Mouse (Mus musculus) forebrain, embryonic 12.5 days (tissue): ENCODE results near the gene Shisa9. TPM values are rescaled to one million over a fixed set of nuclear protein-coding genes. Genes with fewer than 3 reads are reported as not detected.
"Not testable (repeated sequence)": the region's sequence is repeated elsewhere in the genome, so short reads cannot be mapped to it uniquely, and the experiment has no call there.

ENCODE experiments used
- ATAC-seq: fragments of 200-750 bp; cut with Nextera tagmentation; 2 replicates; pipeline ENCODE4 v1.8.0; 2017; ENCODE audit warnings: moderate TSS enrichment; ENCODE audit not compliant: low FRiP score
- H3K27ac ChIP-seq: fragments of 300-500 bp; sonication (generic); 2 replicates; pipeline ENCODE4 v1.5.1; 2016; ENCODE audit warnings: mild to moderate bottlenecking
- H3K27me3 ChIP-seq: fragments of 300-500 bp; sonication (generic); 2 replicates; pipeline ENCODE4 v1.6.1; 2016; ENCODE audit warnings: mild to moderate bottlenecking
- H3K36me3 ChIP-seq: fragments of 300-500 bp; sonication (generic); replicated peaks from 2 replicates; pipeline ENCODE4 v1.6.1; 2016; ENCODE audit warnings: mild to moderate bottlenecking
- H3K4me1 ChIP-seq: fragments of 300-500 bp; sonication (generic); 2 replicates; pipeline ENCODE4 v1.6.1; 2016
- H3K4me2 ChIP-seq: fragments of 300-500 bp; sonication (generic); 2 replicates; pipeline ENCODE4 v1.6.1; 2016; ENCODE audit warnings: mild to moderate bottlenecking, moderate library complexity
- H3K4me3 ChIP-seq: fragments of 300-500 bp; sonication (generic); replicated peaks from 2 replicates; pipeline ENCODE4 v1.5.1; 2016; ENCODE audit warnings: mild to moderate bottlenecking
- H3K9ac ChIP-seq: fragments of 300-500 bp; sonication (generic); 2 replicates; pipeline ENCODE4 v1.6.1; 2016; ENCODE audit warnings: mild to moderate bottlenecking
- H3K9me3 ChIP-seq: fragments of 300-500 bp; sonication (generic); 2 replicates; pipeline ENCODE4 v1.6.1; 2016
- WGBS: fragments of 180-500 bp; shearing (Covaris S2); methylation state at CpG from one replicate; pipeline ENCODE4 v1.1.7; 2016; 5-methylcytosine and 5-hydroxymethylcytosine counted together
- polyA plus RNA-seq: library from polyadenylated mRNA; unstranded; fragments of >200 nt; fragmentation: Nextera tagmentation; extraction: Ambion mirVana; gene quantifications from 2 replicates; pipeline ENCODE4 v1.2.1, GENCODE M21; 2016

Shisa9 gene
- polyA plus RNA-seq: 0.82 and 1.5 TPM in 2 replicates

DNA sequence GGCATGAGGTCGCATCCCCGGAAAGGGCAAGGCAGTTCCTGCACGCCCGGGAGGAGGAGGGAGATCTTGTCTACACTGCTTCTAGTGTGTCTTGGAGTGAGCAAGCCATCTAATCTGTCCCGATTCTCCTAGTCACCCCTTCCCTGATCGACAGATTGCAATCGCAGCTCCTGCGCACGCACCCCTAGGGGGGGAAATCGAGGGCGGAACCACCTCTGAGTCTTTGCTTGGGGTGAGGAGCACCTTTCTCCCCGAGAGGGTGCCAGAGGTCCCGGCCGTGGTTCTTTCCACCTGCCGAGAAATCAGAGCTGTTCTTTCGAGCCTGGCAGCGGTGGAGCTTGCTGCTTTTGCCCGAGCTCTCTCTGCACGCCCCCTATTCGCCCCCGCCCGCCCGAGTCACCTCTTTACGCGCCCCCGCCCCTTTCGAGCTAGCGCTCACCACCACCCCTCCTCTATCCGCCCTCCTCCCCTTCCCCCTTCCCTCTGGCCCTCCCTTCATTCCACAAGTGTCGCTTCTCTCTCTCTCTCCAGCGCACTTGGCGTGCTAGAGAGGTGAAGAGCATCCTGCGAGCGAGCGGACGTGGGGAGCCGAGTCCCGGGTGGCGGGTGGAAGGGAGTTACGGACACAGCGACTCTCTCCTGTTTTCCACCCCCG is at the start of gene Shisa9:
Shisa9 (plus strand) TSS at position 498 of the 655 bp plus-strand sequence.
- Histone ChIP-seq H3K4me1 (peaks cover 20% of the 10 kb centered on the region), H3K27me3 (peaks cover 78% of the 10 kb centered on the region), H3K4me3 (peak within 1 kb of the TSS; percentile 60), H3K27ac (no peak within 1 kb of the TSS), H3K36me3 (no peaks in the 10 kb centered on the region), H3K9me3 (no peaks in the 10 kb centered on the region), H3K4me2 (peak within 1 kb of the TSS; percentile 98), H3K9ac (peak within 1 kb of the TSS; percentile 54)
- under 1% methylated on average over 34 of the region's 42 CpGs for WGBS
- peak; percentile 75 for ATAC-seq

DNA sequence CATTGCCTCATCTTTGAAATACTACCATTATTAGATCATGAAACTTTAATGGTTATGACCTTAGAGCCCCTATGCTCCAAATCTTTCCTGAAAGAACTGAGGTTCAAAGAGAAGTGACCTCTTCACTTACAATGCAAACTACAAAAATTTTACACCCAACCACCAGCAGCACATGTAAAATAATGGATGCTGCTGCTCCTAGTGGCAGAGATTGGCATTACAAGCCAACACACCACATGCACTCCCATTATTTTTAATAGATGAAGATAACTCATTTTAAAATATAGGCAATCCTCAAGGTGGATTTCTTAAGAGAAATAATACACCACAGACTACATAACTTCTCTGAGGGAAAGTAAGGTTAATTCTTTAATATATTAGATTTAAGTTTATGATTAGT is 43.4 kb upstream of the Shisa9 start:
- no peak overlapping the region for H3K4me3 ChIP-seq
- H3K9ac ChIP-seq: no peak overlapping the region
- H3K4me1 ChIP-seq: no peaks in the 10 kb centered on the region
- H3K27ac ChIP-seq: no peak overlapping the region
- H3K27me3 ChIP-seq: no peaks in the 10 kb centered on the region
- H3K4me2 ChIP-seq: no peak overlapping the region
- no peaks in the 10 kb centered on the region for H3K36me3 ChIP-seq
- ATAC-seq: no peak
- peaks cover 6% of the 10 kb centered on the region; the same call in 1 of the 2 replicates for H3K9me3 ChIP-seq

DNA sequence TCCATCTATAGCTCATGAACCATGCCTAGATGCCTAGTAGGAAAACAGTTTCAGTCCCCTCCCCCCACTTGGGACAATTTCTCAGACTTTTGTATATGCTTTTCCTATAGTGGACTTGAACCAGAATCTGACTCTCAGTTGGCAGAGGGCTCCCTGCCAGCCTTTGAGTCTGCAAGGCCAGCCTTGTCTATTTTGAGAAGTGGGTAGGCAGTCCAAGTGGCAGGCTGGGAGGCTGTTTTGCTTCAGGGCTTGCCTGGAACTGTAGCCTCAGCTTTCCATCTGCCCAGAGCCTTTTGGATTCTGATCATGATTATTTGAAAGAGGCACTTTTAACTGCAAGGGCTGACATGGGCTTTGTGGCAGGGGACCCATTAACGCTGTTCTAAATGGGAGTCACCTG is 23.2 kb upstream of the Shisa9 start:
- Histone ChIP-seq H3K4me3 (no peak overlapping the region), H3K9me3 (no peaks in the 10 kb centered on the region), H3K27ac (no peak overlapping the region), H3K4me2 (no peak overlapping the region), H3K36me3 (no peaks in the 10 kb centered on the region), H3K4me1 (no peaks in the 10 kb centered on the region), H3K9ac (no peak overlapping the region), H3K27me3 (no peaks in the 10 kb centered on the region)
- 76% methylated on average over 1 of the region's 1 CpGs for WGBS
- no peak for ATAC-seq

DNA sequence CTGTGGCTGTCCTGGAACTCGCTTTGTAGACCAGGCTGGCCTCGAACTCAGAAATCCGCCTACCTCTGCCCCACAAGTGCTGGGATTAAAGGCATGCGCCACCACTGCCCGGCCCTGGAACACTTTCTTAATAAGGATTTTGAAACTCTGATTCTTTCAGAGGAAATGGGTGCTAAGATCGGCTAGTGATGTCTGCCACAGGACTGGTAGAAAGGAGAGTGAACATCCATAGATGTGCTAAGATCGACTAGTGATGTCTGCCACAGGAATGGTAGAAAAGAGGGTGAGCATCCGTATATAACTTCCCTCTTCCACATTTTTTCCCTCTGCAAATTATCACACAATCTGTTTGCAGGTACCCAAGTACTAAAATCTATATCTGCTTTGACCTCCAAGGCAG is 17.9 kb upstream of the Shisa9 start:
- no peak overlapping the region for H3K27ac ChIP-seq
- no peaks in the 10 kb centered on the region for H3K27me3 ChIP-seq
- no peak for ATAC-seq
- no peaks in the 10 kb centered on the region for H3K9me3 ChIP-seq
- H3K9ac ChIP-seq: no peak overlapping the region
- H3K36me3 ChIP-seq: no peaks in the 10 kb centered on the region
- no peak overlapping the region for H3K4me2 ChIP-seq
- H3K4me3 ChIP-seq: no peak overlapping the region
- H3K4me1 ChIP-seq: no peaks in the 10 kb centered on the region
- 89% methylated on average over 8 of the region's 8 CpGs for WGBS

DNA sequence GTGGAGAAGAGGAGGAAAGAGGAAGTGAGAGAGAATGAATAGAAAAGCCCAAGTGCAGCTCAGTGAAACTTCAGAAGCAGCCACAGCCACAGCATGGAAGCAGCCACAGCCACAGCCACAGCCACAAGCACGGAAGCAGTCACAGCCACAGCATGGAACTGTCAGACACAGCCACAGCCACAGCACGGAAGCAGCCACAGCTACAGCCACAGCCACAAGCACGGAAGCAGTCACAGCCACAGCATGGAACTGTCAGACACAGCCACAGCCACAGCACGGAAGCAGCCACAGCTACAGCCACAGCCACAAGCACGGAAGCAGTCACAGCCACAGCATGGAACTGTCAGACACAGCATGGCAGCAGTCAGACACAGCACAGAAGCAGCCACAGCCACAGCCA is 17.1 kb upstream of the Shisa9 start:
- not testable (repeated sequence) for ATAC-seq, H3K9me3 ChIP-seq, H3K27me3 ChIP-seq, H3K4me3 ChIP-seq, H3K9ac ChIP-seq, H3K4me2 ChIP-seq, H3K27ac ChIP-seq, H3K36me3 ChIP-seq, H3K4me1 ChIP-seq
- WGBS: 83% methylated on average over 5 of the region's 5 CpGs

DNA sequence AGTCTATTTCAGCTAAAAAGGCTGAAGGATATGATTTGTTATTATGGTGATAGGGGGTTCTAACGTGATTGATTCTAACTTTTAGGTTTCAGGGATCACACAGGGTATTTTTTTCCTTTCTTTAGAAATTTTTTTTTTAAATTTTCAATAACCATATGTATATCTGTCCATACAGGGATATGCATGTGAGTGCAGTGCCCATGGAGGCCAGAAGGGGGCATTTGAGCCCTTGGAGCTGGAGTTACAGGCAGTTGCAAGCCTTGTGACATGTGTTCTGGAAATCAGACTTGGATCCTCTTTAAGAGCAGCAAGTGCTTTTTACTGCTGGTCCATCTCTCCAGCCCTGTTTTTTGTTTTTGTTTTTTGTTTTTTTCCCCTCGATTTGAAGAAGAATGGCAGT is 16.3 kb upstream of the Shisa9 start:
- Histone ChIP-seq H3K4me1 (no peaks in the 10 kb centered on the region), H3K27ac (no peak overlapping the region), H3K4me2 (no peak overlapping the region), H3K9me3 (no peaks in the 10 kb centered on the region), H3K4me3 (no peak overlapping the region), H3K36me3 (no peaks in the 10 kb centered on the region), H3K9ac (no peak overlapping the region), H3K27me3 (no peaks in the 10 kb centered on the region)
- WGBS: 64% methylated on average over 2 of the region's 2 CpGs
- ATAC-seq: no peak

DNA sequence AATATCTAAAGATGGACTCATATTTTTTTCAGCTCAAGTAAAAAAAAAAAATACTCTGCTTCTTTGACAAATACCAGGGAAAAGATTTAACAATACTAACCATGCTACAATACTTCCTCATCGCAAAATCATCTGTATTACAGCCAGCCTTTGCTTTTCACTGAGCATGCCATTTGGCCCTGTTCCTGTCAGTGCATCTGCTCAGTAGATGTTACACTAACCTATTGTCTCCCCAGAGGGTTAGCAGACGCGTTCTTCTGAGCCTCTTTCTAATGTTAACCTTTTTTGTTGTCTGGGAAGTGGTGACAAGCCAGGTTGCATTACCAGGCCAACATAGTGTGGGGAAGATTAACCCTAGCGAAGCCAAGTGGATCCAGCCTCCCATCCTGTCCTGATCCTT is 10.2 kb upstream of the Shisa9 start:
- no peak for ATAC-seq
- Histone ChIP-seq H3K4me3 (no peak overlapping the region), H3K9ac (no peak overlapping the region), H3K27me3 (peaks cover 1% of the 10 kb centered on the region; the same call in 1 of the 2 replicates), H3K4me2 (no peak overlapping the region), H3K27ac (no peak overlapping the region), H3K9me3 (no peaks in the 10 kb centered on the region), H3K4me1 (no peaks in the 10 kb centered on the region), H3K36me3 (no peaks in the 10 kb centered on the region)
- 50% methylated on average over 4 of the region's 4 CpGs for WGBS

DNA sequence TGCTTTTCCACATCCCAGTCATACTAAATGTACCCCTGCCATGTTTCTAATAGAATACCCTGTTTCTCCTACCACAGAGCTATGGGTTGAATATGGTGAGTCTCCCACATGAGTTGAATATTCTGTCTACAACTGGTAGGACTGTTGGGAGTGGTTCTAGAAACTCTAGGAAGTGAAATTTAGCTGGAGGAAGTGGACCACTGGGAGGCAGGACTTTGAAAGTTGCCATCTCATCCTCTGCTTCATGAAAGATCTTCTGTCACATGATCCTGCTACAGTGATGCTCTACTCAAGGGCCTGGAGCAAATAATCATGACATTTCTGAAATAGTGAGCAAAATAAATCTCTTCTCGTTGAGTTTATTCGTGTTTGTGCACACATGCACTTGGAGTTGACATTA is 7.2 kb upstream of the Shisa9 start:
- WGBS: 85% methylated on average over 2 of the region's 2 CpGs
- Histone ChIP-seq H3K4me2 (no peak overlapping the region), H3K36me3 (no peaks in the 10 kb centered on the region), H3K27me3 (peaks cover 11% of the 10 kb centered on the region), H3K4me3 (no peak overlapping the region), H3K9ac (no peak overlapping the region), H3K9me3 (no peaks in the 10 kb centered on the region), H3K4me1 (no peaks in the 10 kb centered on the region), H3K27ac (no peak overlapping the region)
- no peak for ATAC-seq

DNA sequence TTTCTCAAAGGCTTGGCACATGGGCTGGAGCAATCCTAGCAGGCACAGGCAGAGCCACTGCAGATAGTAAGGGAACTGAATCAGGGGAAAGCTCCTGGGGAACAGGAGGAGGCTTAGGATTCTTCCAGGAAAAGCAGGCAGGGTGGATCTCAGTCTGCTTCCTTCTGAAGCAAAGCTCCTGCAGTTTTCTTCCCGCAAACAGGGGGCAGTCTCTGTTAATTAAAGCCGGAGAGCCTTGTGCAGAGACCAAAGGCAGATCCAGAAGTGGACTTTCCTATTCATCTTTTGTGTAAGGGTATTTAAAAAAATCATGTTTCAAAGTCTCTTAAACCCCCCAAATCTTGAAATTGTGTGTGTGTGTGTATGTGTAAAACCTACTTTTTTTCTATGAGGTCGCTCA is 3.1 kb upstream of the Shisa9 start:
- Histone ChIP-seq H3K27ac (no peak overlapping the region), H3K9me3 (no peaks in the 10 kb centered on the region), H3K4me2 (no peak overlapping the region), H3K4me1 (peaks cover 20% of the 10 kb centered on the region), H3K36me3 (no peaks in the 10 kb centered on the region), H3K27me3 (peaks cover 52% of the 10 kb centered on the region), H3K4me3 (no peak overlapping the region), H3K9ac (no peak overlapping the region)
- 13% methylated on average over 3 of the region's 3 CpGs for WGBS
- no peak for ATAC-seq

DNA sequence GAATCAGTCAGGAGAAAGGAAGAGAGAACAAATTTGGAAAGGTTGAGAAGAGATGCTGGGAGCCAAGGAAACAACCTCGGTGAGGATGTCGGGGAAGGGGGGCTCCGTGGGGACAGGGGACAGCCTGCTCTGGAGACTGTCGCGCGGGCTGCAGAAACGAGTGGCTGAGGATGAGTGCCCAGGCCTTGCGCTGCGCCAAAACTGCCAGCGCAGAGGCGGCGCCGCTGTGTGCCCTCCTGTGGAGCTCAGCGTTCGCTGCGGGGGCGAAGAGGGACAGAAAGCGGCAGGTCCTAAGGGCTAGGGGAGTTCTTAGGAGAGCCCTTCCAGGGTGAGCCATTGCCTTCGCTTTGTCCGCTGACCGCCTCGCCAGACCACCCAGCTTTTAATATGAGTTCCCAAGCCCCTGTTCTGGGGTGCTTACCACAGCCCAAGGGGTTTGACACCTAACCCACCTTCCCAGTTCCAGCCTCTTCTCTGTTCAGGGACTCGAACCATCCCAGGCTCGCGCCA is 752 bp upstream of the Shisa9 start:
- peaks cover 76% of the 10 kb centered on the region for H3K27me3 ChIP-seq
- no peaks in the 10 kb centered on the region for H3K9me3 ChIP-seq
- peaks cover 20% of the 10 kb centered on the region for H3K4me1 ChIP-seq
- H3K9ac ChIP-seq: peak overlapping the region; percentile 54; the same call in 1 of the 2 replicates
- no peaks in the 10 kb centered on the region for H3K36me3 ChIP-seq
- WGBS: under 1% methylated on average over 25 of the region's 25 CpGs
- H3K4me2 ChIP-seq: peak overlapping the region; percentile 98
- ATAC-seq: no peak
- peak overlapping the region; percentile 60 for H3K4me3 ChIP-seq
- no peak overlapping the region for H3K27ac ChIP-seq

DNA sequence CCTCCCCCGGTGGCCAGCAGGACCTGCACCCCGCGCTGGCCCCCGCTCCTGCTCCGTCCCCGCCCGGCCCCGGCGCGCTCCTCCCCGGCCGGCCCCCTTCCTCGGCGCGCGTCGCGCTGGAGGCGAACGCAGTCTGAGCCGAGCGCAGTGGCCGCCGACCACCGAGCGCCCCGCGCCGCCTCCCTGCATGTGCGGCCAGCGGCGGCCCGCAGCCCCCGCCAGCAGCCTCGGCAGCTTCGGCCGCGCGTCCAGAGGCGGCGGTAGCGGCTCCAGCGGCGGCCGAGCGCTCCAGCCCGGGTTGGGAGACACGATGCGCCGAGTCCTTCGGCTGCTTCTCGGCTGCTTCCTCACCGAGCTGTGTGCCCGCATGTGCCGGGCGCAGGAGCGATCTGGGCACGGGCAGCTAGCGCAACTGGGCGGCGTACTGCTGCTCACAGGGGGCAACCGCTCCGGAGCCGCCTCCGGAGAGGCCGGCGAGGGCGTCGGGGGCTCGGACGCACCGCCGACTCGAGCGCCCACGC is 418 bp downstream of the Shisa9 start:
- Histone ChIP-seq H3K4me3 (peak overlapping the region; percentile 60), H3K36me3 (no peaks in the 10 kb centered on the region), H3K4me2 (peak overlapping the region; percentile 98), H3K9me3 (no peaks in the 10 kb centered on the region), H3K4me1 (peaks cover 20% of the 10 kb centered on the region), H3K27me3 (peaks cover 76% of the 10 kb centered on the region), H3K9ac (peak overlapping the region; percentile 54), H3K27ac (no peak overlapping the region)
- ATAC-seq: peak; percentile 84
- under 1% methylated on average over 67 of the region's 76 CpGs for WGBS

DNA sequence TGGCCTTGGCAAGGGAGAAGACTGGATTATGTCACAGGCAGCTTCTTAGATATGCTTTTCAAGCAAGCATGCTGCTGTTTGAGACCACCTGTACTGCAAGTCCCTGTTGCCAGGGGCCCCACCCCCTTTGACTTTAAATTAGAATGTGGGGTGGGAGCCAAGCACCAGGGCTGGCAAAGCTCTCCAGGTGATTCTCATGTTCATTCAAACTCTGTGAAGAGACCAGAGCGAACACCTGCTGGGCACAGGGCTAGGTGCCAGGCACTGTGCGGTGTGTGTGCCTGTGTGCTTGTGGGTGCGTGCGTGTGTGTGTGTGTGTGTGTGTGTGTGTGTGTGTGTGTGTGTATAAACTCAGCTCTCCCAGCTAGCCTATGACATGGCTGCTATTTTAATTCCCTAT is 3.1 kb downstream of the Shisa9 start:
- no peak overlapping the region for H3K4me2 ChIP-seq
- H3K4me1 ChIP-seq: peaks cover 20% of the 10 kb centered on the region
- H3K9me3 ChIP-seq: no peaks in the 10 kb centered on the region
- no peak overlapping the region for H3K27ac ChIP-seq
- ATAC-seq: no peak
- H3K27me3 ChIP-seq: peaks cover 65% of the 10 kb centered on the region
- no peak overlapping the region for H3K4me3 ChIP-seq
- H3K9ac ChIP-seq: no peak overlapping the region
- H3K36me3 ChIP-seq: no peaks in the 10 kb centered on the region
- 60% methylated on average over 4 of the region's 4 CpGs for WGBS

DNA sequence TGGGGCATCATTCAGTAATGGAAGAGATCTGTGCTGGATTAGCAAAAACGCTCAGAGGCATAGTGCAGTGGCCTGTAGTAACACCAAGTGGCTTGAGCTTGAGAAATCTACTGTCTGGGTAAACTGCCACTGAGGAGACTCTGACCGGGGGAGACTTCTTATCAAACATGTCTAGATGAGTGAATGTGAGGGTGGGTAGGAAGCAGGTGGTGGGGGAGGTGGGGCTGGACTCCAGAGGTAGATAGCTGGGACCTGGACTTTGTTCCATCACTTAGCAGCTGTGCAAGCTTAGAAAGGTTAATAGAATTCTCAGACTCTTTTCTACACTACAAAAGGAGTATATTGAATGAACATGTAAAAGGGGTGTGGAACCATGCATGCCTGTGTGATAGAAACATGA is 21.3 kb downstream of the Shisa9 start:
- WGBS: 77% methylated on average over 2 of the region's 2 CpGs
- ATAC-seq: no peak
- Histone ChIP-seq H3K4me2 (no peak overlapping the region), H3K4me3 (no peak overlapping the region), H3K36me3 (no peaks in the 10 kb centered on the region), H3K27ac (no peak overlapping the region), H3K9ac (no peak overlapping the region), H3K9me3 (no peaks in the 10 kb centered on the region), H3K27me3 (no peaks in the 10 kb centered on the region), H3K4me1 (no peaks in the 10 kb centered on the region)
